Mouse (Mus musculus) spleen, adult 12 weeks (tissue): ENCODE results near the gene Qrich2.
"Not testable (repeated sequence)": the region's sequence is repeated elsewhere in the genome, so short reads cannot be mapped to it uniquely, and the experiment has no call there.

Source experiments
- DNase-seq: peaks from one replicate; pipeline ENCODE4 v3.0.0; 2022; ENCODE audit warnings: low spot score

Qrich2 gene

DNA sequence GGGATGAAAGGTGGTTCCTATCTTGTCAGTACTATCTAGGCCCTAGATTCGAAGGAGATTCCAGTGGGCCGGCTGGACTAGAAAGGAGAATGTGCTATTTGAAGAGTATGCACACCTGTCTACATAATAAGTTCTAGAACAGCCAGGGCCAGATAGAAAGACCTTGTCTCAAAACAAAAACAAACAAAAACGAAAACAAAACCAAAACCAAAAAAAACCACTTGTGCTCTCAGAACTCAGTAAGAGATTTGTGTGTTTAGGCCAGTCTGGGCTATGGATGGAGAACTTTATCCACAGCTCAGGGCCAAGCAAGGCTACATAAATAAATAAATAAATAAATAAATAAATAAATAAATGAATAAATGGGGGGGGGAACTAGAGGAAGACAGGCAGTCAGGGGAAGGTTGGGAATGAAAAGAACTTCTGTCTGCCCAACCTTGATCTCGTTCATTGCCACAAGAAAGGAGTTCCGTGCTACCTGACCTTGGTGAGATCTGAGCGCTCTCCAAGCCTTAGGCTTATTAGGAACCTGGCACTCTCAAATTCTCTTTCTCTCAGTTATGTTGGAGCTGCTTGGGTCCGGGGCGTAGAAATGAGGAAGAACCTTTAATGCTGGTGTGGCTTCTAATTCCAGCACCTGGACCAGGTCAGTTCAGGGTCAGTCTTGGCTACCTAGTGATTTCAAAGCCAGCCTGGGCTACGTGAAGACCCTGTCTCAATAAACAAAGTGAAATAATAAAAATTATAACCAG lies 36.0 kb downstream of the Qrich2 start:
- DNase-seq = no peak

DNA sequence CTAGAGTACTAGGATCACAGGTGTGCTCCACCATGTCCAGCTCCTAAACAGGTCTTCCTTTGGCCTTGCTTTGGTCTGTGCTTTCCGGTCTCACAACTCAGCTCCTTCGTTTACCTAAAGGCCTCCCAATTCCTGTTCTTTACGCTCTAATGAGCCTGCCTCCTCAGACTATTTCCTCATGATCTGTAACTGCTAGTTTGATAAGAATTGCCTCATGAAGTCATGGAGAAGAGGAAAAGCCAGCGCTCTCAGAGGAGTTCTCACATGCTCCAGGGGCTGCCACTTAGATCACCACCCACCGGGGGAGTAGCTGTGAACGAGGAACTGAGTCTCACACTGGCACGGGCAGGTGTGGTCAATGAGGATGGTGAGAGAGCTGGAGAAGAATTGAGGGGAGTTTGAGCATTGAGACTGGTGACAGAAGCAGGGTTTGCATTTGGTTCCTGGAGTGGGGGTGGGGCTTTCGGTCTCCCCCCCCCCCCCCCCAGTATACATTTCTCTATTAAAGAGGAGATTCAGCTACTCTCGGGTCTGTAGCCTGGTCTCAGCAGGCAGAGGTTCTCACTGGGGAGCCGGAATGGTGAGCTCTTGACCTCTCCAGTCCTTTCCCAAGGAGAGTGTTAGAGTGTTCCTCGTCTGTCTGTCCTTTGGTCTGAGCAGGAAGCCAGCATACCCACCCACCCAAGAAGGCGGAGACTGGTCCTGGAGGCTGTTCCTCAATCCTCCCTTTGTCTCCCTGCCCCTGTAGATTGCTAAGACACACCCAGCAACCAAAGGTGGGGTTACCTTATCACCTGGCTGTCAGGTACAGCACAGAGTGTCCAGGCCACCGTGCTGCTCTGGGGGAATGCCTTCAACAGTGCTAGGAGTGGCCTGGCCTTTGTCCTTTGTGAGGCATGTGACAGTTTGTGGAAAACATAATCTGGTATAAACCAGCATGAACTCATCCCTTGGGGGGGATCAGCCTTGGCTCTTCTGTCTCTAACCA lies 36.9 kb downstream of the Qrich2 start:
- DNase-seq = no peak

DNA sequence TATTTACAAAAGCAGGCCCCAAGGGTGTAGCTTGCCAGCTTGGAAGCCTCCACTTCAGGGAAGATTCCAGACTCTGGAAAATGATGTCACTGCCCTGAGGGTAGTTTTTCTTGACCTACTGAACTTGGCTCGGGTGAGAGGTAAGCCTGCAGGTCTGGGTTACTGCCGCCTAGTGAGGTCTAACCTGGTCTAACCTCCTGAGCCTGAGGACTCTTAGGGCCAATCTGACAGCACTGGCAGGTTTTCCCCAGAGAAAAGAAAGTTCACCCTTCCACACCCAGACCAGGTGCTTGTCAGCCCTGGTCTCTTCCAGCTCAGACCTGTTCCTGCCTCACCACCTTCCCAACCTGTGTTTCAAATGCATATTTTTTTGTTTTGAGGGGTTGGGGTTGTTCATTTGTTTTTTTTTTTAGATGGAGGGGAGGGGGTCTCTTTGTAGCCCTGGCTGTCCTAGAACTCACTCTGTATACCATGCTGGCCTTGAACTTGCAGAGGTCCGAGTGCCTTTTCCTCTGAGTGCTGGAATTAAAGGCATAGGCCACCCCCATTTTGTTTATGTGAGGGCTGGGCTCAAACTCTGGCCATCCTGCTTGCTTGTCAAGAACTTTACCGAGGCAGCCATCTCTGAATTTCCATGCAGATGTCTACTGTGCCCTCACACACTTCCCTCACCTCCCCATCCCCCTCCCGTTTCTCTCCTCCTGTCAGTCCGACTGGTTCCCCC lies 39.0 kb downstream of the Qrich2 start:
- DNase-seq = no peak

DNA sequence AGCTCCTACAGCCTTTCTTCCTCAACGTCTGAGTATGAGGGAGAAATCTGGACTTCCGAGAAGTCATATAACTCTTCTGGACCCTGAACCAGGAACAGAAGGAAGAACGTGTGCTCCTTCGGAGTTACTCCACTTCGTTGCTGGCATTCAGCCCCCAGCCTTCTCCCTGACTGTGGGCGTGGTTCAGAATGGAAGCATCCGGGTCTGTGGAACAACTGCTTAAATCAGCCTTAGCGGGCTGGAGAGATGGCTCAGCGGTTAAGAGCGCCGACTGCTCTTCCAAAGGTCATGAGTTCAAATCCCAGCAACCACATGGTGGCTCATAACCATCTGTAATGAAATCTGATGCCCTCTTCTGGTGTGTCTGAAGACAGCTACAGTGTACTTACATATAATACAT lies 39.7 kb downstream of the Qrich2 start:
- not testable (repeated sequence) for DNase-seq

DNA sequence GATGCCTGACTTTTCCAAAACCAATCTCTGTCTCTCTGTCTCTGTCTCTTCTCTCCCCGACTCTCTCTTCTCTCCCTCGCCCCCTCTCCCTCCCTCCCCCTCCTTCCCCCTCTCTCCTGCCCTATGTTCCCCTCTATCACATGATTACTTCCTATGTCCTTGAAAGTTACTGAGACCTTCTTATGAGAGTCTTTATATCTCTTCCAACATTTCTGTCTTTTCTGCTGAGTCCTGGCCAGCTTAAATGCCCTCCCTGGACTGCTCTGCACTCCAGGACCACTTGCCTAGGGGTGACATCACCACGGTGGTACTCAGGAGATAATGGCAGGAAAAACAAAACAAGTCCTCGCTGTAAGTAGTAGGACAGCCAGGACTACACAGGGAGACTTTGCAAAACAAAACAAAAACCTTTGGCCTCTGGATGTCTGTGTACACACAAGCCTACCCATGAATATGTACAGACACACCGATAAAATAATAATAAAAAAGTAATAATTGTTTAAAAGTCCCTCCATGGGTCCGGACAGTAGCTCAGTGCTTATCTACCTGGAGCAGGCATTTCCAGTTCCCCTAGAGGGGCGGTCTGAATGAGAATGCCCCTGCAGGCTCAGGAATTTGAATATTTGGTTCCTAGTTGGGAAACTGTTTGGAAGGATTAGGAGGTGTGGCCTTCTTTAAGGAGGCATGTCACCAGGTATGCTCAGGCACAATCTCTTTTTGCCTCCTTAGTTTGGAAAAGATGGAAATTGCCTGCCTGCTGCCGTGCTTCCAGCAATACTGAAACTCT lies 41.2 kb downstream of the Qrich2 start:
- DNase-seq = no peak

DNA sequence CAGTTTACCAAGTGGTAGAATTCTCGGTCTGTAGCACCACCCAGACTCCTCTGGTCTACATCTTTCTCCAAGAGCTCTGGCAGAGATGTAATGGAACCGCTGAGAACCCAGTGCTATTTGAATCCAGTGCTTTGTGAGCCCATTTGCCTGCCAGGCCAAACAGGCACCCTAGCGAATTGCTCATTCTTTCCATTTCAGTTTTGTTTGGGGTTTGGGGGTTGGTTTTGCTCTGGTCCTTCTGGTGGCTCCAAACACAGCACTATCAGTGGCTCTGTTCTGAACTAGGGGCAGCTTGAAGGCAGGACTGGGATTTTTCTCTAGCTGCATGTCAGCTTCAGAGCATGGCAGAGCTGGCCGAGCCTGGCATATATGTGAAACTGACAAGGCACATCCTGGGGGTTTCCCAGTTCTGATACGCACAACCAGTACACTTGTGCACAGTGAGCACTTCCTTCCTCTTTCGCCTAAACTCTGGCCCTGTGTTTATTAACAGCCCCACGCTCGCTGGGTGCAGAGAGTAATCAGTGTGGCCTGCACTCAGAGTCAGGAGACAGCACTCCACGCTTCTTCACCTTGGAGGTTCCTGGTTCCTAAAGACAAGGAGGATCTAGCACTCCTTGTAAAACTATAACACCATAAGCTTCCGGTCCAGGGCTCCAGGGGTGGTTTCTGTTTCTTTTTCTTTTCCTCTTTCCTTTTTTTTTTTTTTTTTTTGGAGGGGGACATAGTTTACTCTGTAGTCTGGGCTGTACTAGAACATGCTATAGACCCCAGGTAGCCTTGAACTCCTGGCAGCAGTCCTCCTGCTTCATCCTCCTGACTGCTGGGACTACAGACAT lies 42.0 kb downstream of the Qrich2 start:
- peak; percentile 52 for DNase-seq

DNA sequence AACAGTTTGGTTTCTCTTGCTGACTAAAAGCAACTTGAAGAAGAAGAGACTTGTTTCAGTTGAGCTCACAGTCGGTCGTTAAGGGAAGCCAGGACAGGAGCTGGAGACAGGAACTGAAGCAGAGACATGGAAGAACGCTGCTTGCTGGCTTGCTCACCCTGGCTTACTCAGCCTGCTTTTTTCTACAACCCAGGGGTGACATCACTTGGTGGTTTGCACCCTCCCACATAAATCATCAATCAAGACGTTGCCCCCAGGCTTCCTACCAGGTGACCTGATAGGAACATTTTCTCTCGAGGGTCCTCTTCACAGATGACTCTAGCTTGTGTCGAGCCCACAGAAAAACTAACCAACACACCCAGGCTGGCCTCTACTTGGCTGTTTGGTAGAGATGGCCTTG lies 42.8 kb downstream of the Qrich2 start:
- no peak for DNase-seq

DNA sequence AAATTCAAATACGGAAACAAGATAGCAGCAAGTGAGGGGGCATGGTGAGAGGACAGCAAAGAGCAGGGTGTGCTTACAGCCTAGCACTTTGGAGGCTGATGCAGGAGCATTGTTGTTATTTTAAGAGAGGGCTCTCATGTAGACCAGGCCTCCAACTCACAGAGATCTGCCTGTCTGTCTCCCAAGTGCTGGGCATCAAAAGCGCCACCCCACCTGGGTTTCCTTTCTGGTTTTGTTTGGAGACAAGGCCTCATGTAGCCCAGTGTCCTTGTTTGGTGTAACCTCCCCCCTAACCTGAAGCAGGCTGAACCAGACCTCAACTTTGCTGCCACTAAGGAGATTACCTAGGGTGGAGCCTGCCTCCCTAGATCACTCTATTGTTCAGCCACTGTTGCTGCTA lies 43.5 kb downstream of the Qrich2 start:
- no peak for DNase-seq

DNA sequence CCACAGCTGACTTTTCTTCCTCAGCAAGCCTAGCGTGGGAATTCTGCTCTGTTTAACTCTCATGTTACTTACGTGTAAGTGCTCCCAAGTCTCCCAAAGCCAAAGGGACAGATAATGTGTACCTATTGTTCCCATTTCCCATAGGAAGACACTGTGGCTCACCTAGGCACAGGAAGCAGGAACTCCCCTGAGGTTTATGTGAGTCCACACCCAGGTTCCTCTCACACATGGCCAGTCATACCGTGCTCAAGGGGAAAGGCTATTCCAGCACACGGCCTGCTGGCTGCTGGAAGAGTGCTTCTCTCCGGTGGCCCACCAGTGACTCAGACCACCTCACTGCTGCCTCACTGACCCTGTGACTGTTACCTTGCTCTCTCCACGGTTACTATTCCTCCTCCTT lies 44.9 kb downstream of the Qrich2 start:
- DNase-seq = no peak

DNA sequence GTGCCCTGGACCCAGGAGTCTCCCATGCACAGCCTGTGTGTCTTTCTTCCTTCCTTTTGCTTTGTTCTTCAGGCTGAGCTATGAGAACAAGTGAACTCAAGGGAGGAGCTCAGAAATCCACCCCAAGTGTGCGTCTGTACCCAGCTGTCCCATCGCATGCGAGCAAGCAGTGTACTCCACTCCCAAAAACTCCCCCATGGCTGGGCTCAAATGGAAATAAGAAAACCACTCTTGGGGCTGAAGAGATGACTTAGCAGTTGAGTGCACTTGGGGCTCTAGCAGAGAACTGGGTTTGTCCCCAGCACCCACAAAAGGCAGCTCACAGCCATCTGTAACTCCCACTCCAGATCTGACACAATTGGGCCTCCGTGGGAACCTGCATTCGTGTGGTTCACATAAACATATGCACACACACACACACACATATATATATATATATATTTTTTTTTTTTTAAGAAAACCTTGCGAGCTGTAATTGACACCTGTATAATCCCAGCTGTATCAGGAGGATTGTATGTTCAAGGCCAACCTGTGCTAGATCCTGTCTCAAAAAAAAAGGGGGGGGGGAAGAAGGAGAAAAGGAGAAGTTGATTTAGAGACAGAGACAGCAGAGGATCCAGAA lies 47.1 kb downstream of the Qrich2 start:
- DNase-seq = no peak

DNA sequence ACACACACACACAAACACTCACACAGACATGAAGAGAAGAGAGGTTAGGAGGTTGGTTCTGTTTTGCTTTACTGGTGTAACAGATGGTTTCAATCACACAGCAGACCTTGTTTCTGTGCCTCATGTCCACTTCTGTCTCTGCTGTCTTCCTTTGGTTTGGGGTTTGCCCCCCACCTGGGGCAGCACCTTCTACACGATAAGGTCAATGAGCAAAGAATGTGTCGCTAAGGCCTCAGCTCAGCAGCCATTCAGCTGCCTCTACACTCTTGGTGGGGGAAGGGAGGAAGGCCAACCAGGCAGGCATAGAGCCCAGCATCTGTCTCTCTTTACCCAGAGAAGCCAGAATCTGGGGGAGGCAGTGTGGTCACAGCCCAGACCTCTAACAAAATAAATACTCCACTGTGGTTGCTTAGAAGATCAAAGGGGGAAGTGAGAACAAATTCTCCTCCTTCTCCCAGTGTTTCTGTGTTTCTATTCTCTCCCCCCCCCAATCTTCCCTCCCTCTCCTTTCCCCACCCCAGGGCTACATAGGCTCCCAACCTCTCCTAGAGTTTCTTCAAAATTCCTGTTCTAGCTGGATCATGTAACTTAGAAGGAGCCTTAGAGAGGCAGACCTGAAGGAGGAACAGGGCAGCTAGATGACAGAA lies 47.7 kb downstream of the Qrich2 start:
- DNase-seq = no peak

DNA sequence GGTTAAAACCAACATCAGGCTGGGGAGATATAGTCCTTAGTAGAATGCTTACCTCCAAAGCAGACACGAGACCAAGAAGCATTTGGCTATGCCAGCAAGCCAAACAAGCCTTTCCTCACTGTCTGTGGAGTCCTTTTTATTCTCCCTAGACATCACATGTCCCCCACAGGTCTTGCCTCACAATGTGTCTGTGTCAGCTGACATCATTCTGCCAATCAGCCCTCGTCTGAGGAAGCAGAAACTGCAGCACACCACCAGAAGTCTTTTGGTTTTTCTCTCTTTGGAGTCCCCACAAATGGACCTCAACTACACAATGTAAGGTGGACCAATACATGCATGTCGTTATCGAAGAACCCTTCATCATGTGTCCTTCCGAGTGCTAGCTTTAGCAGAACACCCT lies 49.0 kb downstream of the Qrich2 start:
- no peak for DNase-seq

DNA sequence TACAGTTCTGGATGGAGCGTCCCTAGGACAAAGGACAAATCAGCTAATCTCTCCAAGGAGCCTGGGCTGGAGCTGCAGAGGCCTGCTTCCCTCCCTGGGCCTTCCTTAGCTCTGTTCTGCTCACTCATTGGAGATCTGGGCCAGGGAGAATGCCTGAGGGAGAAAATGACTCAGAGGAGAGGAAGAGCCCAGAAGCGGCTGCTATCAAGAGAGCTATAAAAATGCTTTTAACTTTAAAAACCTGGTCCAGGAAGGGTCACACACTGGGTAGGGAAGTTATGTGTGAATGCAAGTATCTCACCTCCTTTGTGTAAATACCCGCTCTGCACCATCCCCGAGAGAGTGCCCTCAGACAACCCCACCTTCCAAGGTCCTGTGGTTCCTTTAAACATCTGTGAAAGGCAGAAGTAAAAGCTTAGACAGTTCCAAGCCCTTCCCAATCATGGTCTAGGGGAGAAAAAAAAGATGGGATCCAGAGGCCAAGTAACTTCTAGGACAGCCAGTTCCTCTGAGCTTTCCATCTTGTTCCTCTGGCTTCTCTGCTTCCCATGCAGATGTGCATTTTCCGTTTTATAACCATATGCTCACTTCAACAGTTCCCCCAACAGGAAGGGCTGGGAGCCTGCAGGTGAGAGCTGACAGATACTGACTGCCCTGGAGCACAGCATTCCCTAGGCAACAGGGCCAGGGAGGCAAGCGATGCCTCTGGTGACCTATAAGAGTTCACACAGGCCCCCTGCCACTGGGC lies 49.7 kb downstream of the Qrich2 start:
- no peak for DNase-seq

DNA sequence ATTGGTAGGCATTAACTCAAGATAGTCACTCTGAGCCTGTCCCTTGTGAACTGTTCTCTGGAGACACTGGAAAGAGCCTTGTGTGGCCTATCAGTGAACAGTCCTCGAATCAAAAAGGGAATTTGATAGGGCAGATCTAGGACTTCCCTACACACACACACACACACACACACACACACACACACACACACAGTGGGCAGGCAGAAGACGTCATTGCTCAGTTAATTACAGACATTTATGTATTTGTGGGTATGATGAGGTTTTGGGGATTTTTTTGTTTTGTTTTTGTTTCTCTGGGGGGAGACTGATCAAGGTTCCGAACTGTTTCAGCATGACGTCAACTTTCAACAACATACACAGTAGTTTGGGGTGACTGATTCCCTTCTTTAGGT lies 52.4 kb downstream of the Qrich2 start:
- no peak for DNase-seq

DNA sequence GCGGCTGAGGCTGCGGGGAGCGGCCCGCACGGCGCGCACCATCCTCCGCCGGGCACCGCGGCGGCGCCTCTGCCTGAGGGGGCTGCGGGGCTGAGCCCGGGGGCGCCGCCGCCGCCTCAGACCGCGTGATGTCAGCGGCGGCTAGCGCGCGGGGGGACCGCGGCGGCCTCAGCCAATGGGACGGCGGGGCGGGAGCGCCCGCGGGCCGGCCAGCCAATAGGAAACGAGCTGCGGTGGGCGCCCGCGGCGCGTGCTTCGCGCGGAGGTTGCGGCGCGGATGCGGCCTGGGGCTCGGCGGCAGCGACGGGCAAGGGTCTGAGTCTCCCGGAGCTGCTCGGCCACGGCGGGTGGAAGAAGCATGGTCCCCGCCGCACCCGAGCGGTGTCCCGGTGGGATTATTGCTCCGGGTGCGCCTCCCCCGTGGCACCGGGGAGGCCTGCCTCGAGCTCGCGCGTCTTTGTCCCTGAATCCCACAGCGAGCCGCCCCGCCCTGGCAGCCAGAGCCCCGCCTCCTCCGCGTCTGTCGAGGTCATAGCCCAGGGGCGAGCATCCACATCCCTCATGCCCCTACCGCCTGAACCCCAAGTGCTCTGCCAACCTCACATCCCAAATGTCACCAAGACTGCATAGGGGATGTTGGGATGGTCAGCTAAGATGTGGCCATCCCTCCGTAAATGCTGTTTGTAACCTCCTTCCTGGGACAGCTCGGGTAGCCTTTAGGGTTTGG lies 53.0 kb downstream of the Qrich2 start, which contains the start of gene Rnf157:
Gene Rnf157, minus strand, starts transcription at position 129 of the 727 bp plus-strand sequence.
- DNase-seq = peak; percentile 59

DNA sequence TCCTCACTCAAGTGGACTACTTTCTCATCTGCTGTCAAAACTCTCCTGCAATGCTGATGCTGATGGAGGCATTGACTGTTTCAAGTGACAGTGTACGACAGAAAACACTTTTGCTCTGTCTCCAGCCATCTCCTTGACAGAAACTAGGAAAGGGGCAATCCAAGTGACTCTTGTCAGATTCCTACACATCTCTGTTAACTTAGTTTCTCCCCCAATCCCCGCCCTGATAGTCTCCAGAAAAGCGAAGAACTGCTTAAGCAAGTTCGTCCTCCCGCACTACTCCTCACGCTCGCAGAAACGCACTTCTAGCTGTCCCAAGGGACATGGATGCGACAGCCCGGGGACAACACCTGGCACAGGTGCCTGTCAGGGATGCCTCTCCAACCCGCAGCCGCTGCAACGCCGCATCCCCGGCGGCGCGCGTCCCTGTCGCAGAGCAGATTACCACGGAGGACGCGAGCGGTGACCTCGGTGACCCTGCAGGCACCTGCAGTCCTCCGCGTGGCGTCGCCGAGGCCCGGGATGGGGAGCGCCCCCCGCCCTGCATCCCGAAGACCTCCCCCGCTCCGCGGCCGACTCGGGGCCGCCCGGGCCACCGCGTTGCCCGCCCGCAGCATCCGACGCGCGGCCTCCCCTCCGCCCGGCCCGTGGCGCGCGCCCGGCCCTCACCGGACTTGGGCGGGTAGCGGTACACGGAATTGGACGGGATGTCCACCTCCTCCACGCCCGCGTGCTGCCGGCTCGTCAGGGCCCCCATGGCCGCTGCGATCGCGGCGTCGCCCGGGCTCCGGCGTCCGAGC lies 53.8 kb downstream of the Qrich2 start:
- no peak for DNase-seq

DNA sequence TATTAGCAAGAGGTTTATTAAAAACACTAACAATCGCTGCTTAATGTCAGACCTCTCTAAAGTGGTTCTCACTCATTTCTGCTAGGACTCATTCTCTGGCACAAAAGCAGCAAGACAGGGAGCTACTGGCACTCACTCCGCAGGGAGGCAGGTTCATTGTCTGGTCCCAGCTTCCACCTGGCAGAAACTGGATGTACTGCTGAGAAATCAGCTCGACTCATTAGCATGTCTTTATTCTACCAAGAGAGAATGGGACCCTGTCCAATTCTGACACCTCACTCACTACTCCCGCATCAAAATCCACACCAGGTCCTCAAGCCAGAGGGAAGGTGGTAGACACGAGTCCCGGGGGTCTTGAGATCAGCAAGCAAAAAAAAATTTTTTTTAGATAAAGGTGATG lies 54.5 kb downstream of the Qrich2 start:
- no peak for DNase-seq
